Mouse (Mus musculus) liver, postnatal 0 days (tissue): ENCODE measurements around the gene Rbfox3.

Source experiments
- CTCF ChIP-seq: sonication (generic); IDR thresholded peaks from 2 replicates; pipeline ENCODE4 v1.5.1; 2016; ENCODE audit warnings: antibody characterized with exemption, low read depth
- EP300 ChIP-seq: IDR thresholded peaks from 2 replicates; pipeline ENCODE4 v1.6.1; 2016; ENCODE audit warnings: antibody characterized with exemption, low read depth, mild to moderate bottlenecking

- TF ChIP-seq EP300, result no peak
- no peak for TF ChIP-seq CTCF
Observed at GRCm38 (mm10) chr11:118520932-118521331, 390.5 kb downstream of the Rbfox3 start.
